ENCODE assay signal across 8 mouse cellular contexts in the genomic region with DNA sequence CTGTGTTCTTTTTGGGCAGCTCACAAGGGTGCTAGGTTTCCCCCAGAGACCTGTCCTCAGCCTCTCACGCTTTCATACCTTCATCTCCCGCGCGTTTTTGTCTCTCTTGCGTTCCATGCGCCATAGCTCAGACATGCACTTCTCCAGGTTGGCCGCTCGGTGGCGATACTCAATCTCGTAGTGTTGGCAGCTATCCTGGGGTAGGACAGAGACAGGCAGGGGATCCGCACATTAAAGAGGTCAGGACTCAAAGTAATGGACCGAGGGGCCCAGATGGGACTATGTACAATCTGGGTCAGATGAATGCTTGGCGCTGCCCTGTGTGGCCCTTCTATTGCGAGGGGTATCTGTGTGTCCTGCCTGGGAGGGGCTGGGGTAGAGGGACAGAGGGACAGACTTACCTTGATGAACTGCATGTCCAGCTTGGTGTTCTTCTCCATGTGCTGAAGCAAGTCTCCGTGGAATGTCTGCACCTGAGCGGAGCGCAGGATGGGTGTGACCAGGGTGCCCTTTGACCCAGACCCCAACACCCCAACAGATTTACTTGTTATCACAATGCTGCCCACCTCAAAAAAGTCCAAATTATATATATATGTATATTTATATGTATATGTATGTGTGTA. TPM values are rescaled to one million over a fixed set of nuclear protein-coding genes. Genes with fewer than 3 reads are reported as not detected.
DNase-seq lines count a peak whose midpoint lies in the region; ATAC-seq and TF ChIP-seq lines count a peak whose summit lies in the region.

No protein-coding gene starts in this region.

- TF ChIP-seq POLR2A in cerebellum, adult 2 months (IDR thresholded peaks at IDR 0.05; ENCODE audit: borderline replicate concordance, insufficient read depth, low read length), result no peak
- no peak for TF ChIP-seq POLR2A in spleen, adult 2 months (IDR thresholded peaks at IDR 0.05; ENCODE audit: low read depth, low read length)
- TF ChIP-seq POLR2A in small intestine, adult 2 months (IDR thresholded peaks at IDR 0.05; ENCODE audit: low read depth, low read length), result no peak

- 16% methylated on average over 17 of the region's 17 CpGs for WGBS in cerebellum, adult 2 months
- WGBS in spleen, adult 2 months, result 20% methylated on average over 17 of the region's 17 CpGs
- WGBS in forebrain, embryonic 12.5 days, result 11% methylated on average over 17 of the region's 17 CpGs
- 12% methylated on average over 17 of the region's 17 CpGs for WGBS in intestine, embryonic 14.5 days
- WGBS in small intestine, adult 2 months, result 54% methylated on average over 17 of the region's 17 CpGs

- H3K27me3 ChIP-seq in cerebellum, adult 2 months (ENCODE audit: control insufficient read depth, insufficient read depth, low read length), result no peaks in the 10 kb centered on the region
- no peaks in the 10 kb centered on the region for H3K27me3 ChIP-seq in spleen, adult 2 months (ENCODE audit: control insufficient read depth, insufficient read depth, low read length)
- peaks cover 26% of the 10 kb centered on the region for H3K27me3 ChIP-seq in forebrain, embryonic 12.5 days
- H3K27me3 ChIP-seq in intestine, embryonic 14.5 days (replicated peaks; ENCODE audit: control insufficient read depth, insufficient read depth, low read length), result 0 out of 2 replicates have a peak, but pooled peaks cover 7% of the 10 kb centered on the region
- no peaks in the 10 kb centered on the region for H3K27me3 ChIP-seq in small intestine, adult 2 months (ENCODE audit: control insufficient read depth, insufficient read depth, low read length)

- H3K4me2 ChIP-seq in forebrain, embryonic 12.5 days, result peak overlapping the region; percentile 79
- H3K4me2 ChIP-seq in intestine, embryonic 14.5 days (ENCODE audit: low read length), result peak overlapping the region; percentile 59

- H3K9ac ChIP-seq in forebrain, embryonic 12.5 days, result peak overlapping the region; percentile 33; the same call in 1 of the 2 replicates
- H3K9ac ChIP-seq in intestine, embryonic 14.5 days (ENCODE audit: low read length), result no peak overlapping the region

- no peaks in the 10 kb centered on the region for H3K36me3 ChIP-seq in spleen, adult 2 months (ENCODE audit: control insufficient read depth, insufficient read depth, low read length)
- no peaks in the 10 kb centered on the region for H3K36me3 ChIP-seq in forebrain, embryonic 12.5 days (replicated peaks)
- no peaks in the 10 kb centered on the region for H3K36me3 ChIP-seq in intestine, embryonic 14.5 days (ENCODE audit: control insufficient read depth, insufficient read depth, low read length)
- peaks cover 63% of the 10 kb centered on the region for H3K36me3 ChIP-seq in small intestine, adult 2 months (ENCODE audit: control insufficient read depth, insufficient read depth, low read length)

- H3K27ac ChIP-seq in cerebellum, adult 2 months (ENCODE audit: insufficient read depth, low read length), result no peak overlapping the region
- H3K27ac ChIP-seq in spleen, adult 2 months (ENCODE audit: insufficient read depth, low read length), result no peak overlapping the region
- no peak overlapping the region for H3K27ac ChIP-seq in forebrain, embryonic 12.5 days
- no peak overlapping the region for H3K27ac ChIP-seq in intestine, embryonic 14.5 days (ENCODE audit: low read depth)
- no peak overlapping the region for H3K27ac ChIP-seq in small intestine, adult 2 months (ENCODE audit: insufficient read depth, low read depth, low read length)

- H3K4me1 ChIP-seq in cerebellum, adult 2 months (ENCODE audit: control insufficient read depth, insufficient read depth, low read length), result no peaks in the 10 kb centered on the region; the same call in none of the 2 replicates
- peaks cover 3% of the 10 kb centered on the region; the same call in 1 of the 2 replicates for H3K4me1 ChIP-seq in spleen, adult 2 months (ENCODE audit: control insufficient read depth, insufficient read depth, insufficient read length)
- peaks cover 14% of the 10 kb centered on the region for H3K4me1 ChIP-seq in forebrain, embryonic 12.5 days
- H3K4me1 ChIP-seq in intestine, embryonic 14.5 days (replicated peaks; ENCODE audit: control insufficient read depth, insufficient read depth, low read length), result peaks cover 10% of the 10 kb centered on the region; the same call in 1 of the 2 replicates
- H3K4me1 ChIP-seq in small intestine, adult 2 months (ENCODE audit: control insufficient read depth, insufficient read depth, insufficient read length, low read length), result peaks cover 21% of the 10 kb centered on the region

- peak; percentile 36 for ATAC-seq in forebrain, embryonic 12.5 days (ENCODE audit: low FRiP score)
- ATAC-seq in intestine, embryonic 14.5 days (replicated peaks; ENCODE audit: low FRiP score, low TSS enrichment, low read depth), result peak; percentile 29; the same call in 1 of the 2 replicates

- TF ChIP-seq CTCF in cerebellum, adult 2 months (IDR thresholded peaks at IDR 0.05; ENCODE audit: borderline replicate concordance, insufficient read depth, low read depth, low read length), result peak; percentile 55; the same call in 1 of the 2 replicates
- TF ChIP-seq CTCF in spleen, adult 2 months (IDR thresholded peaks at IDR 0.05; ENCODE audit: extremely low read depth, insufficient read depth, insufficient read length, insufficient replicate concordance), result peak; percentile 63; the same call in 1 of the 2 replicates
- TF ChIP-seq CTCF in small intestine, adult 2 months (IDR thresholded peaks at IDR 0.05; ENCODE audit: extremely low read depth, insufficient read length, insufficient replicate concordance, low read depth, low read length), result peak; percentile 44; the same call in 1 of the 2 replicates

- no peaks in the 10 kb centered on the region for H3K9me3 ChIP-seq in forebrain, embryonic 12.5 days
- H3K9me3 ChIP-seq in intestine, embryonic 14.5 days (ENCODE audit: control insufficient read depth, low read length), result no peaks in the 10 kb centered on the region

- no peak overlapping the region for H3K4me3 ChIP-seq in cerebellum, adult 2 months (replicated peaks; ENCODE audit: insufficient read depth, low read depth, low read length)
- peak overlapping the region; percentile 61; the same call in 1 of the 2 replicates for H3K4me3 ChIP-seq in spleen, adult 2 months (ENCODE audit: extremely low read depth, insufficient read depth, insufficient read length)
- peak overlapping the region; percentile 38 for H3K4me3 ChIP-seq in forebrain, embryonic 12.5 days (replicated peaks)
- H3K4me3 ChIP-seq in intestine, embryonic 14.5 days (ENCODE audit: low read depth, low read length), result 0 out of 2 replicates have a peak overlapping the region, but pooled peaks have one; percentile 29
- peak overlapping the region; percentile 42 for H3K4me3 ChIP-seq in small intestine, adult 2 months (ENCODE audit: low read depth, low read length)

- DNase-seq in cerebellum, adult 2 months, result no peak
- no peak for DNase-seq in cerebellum, adult 11-12 months
- peak; percentile 32 to 40 for DNase-seq in spleen, adult 2 months (ENCODE audit: low read depth in 1 of 2, low spot score in 2 of 2)
- DNase-seq in spleen, adult 12 weeks (ENCODE audit: low spot score), result no peak
- peak; percentile 77 for DNase-seq in intestine, embryonic 14.5 days (ENCODE audit: low spot score)
- DNase-seq in lung, postnatal 36 days, result peak; percentile 55

RNA-seq across cellular contexts. Expression of a gene that starts 14.1 kb away (rescaled TPM):
- 0.21 and 0.52 TPM in 2 replicates for polyA plus RNA-seq in cerebellum, adult 2 months (2012; rRNA removed)
- polyA plus RNA-seq in spleen, adult 2 months (2012; rRNA removed), result 0.14 and 0.18 TPM in 2 replicates
- 0.96 and 1.4 TPM in 2 replicates for polyA plus RNA-seq in forebrain, embryonic 12.5 days (2016; fragmentation: Nextera tagmentation; extraction: Ambion mirVana)
- 4.8 and 9.4 TPM in 2 replicates for polyA plus RNA-seq in intestine, embryonic 14.5 days (2014; fragmentation: Nextera tagmentation; extraction: Ambion mirVana)
- polyA plus RNA-seq in small intestine, adult 2 months (2012; rRNA removed), result 139 and 542 TPM in 2 replicates

RNA-seq across cellular contexts. Expression of a gene that starts 16.7 kb away (rescaled TPM):
- 0.47 and 1.7 TPM in 2 replicates for polyA plus RNA-seq in cerebellum, adult 2 months (2012; rRNA removed)
- polyA plus RNA-seq in spleen, adult 2 months (2012; rRNA removed), result not detected in 2 replicates
- polyA plus RNA-seq in forebrain, embryonic 12.5 days (2016; fragmentation: Nextera tagmentation; extraction: Ambion mirVana), result 0.32 and 0.33 TPM in 2 replicates
- 0.13 and 0.19 TPM in 2 replicates for polyA plus RNA-seq in intestine, embryonic 14.5 days (2014; fragmentation: Nextera tagmentation; extraction: Ambion mirVana)
- polyA plus RNA-seq in small intestine, adult 2 months (2012; rRNA removed), result 0.75 and 2.6 TPM in 2 replicates

RNA-seq across cellular contexts. Expression of a gene that starts 42.0 kb away (rescaled TPM):
- polyA plus RNA-seq in cerebellum, adult 2 months (2012; rRNA removed), result 0.33 and 0.67 TPM in 2 replicates
- polyA plus RNA-seq in spleen, adult 2 months (2012; rRNA removed), result not detected in 2 replicates
- 0.49 and 0.72 TPM in 2 replicates for polyA plus RNA-seq in forebrain, embryonic 12.5 days (2016; fragmentation: Nextera tagmentation; extraction: Ambion mirVana)
- polyA plus RNA-seq in intestine, embryonic 14.5 days (2014; fragmentation: Nextera tagmentation; extraction: Ambion mirVana), result 0.30 and 0.58 TPM in 2 replicates
- 0.05 and 0.08 TPM in 2 replicates for polyA plus RNA-seq in small intestine, adult 2 months (2012; rRNA removed)

RNA-seq across cellular contexts. Expression of a gene that starts 42.3 kb away (rescaled TPM):
- polyA plus RNA-seq in cerebellum, adult 2 months (2012; rRNA removed), result 93.1 and 95.8 TPM in 2 replicates
- 13.7 and 15.4 TPM in 2 replicates for polyA plus RNA-seq in spleen, adult 2 months (2012; rRNA removed)
- 64.5 and 67.5 TPM in 2 replicates for polyA plus RNA-seq in forebrain, embryonic 12.5 days (2016; fragmentation: Nextera tagmentation; extraction: Ambion mirVana)
- 28.3 and 30.1 TPM in 2 replicates for polyA plus RNA-seq in intestine, embryonic 14.5 days (2014; fragmentation: Nextera tagmentation; extraction: Ambion mirVana)
- 20.8 and 27.9 TPM in 2 replicates for polyA plus RNA-seq in small intestine, adult 2 months (2012; rRNA removed)

RNA-seq across cellular contexts. Expression of a gene that starts 57.0 kb away (rescaled TPM):
- 26.1 and 27.3 TPM in 2 replicates for polyA plus RNA-seq in cerebellum, adult 2 months (2012; rRNA removed)
- polyA plus RNA-seq in spleen, adult 2 months (2012; rRNA removed), result 15.1 and 19.3 TPM in 2 replicates
- 30.1 and 30.8 TPM in 2 replicates for polyA plus RNA-seq in forebrain, embryonic 12.5 days (2016; fragmentation: Nextera tagmentation; extraction: Ambion mirVana)
- 17.0 and 20.7 TPM in 2 replicates for polyA plus RNA-seq in intestine, embryonic 14.5 days (2014; fragmentation: Nextera tagmentation; extraction: Ambion mirVana)
- 24.1 and 40.2 TPM in 2 replicates for polyA plus RNA-seq in small intestine, adult 2 months (2012; rRNA removed)

Comparison
In these comparisons a context has a peak if more than half of its experiments do, and no peak if none do; other contexts are left out.
1. DNase-seq: peak in spleen, adult 2 months (2 of 2), intestine, embryonic 14.5 days (single experiment) and lung, postnatal 36 days (single experiment); none in cerebellum, adult 2 months (0 of 2), cerebellum, adult 11-12 months (single experiment) and spleen, adult 12 weeks (single experiment).
2. RNA of a gene that starts 14.1 kb away (polyA plus RNA-seq): 139 to 542 TPM in small intestine, adult 2 months; 4.8 to 9.4 TPM in intestine, embryonic 14.5 days, 0.96 to 1.4 TPM in forebrain, embryonic 12.5 days, 0.21 to 0.52 TPM in cerebellum, adult 2 months and 0.14 to 0.18 TPM in spleen, adult 2 months; every median in the first group is over 10 times any median in the second.
3. Peak in every context shown above with its lines, with median percentiles within 50 percentile points of each other: CTCF ChIP-seq.